Mouse (Mus musculus): ENCODE results near the gene Ccpg1os.

Ccpg1os gene

GRCm38 (mm10) chr9:72958521-72959450 lies 26.4 kb downstream of the Ccpg1os start, which contains the start of the genes Dyx1c1 and Gm44503:
Dyx1c1 (plus strand) TSS chr9:72958785.
Gm44503 (plus strand) TSS chr9:72958852.
- no peak for TF ChIP-seq GATA4 (IDR thresholded peaks at IDR 0.05; ENCODE audit: insufficient replicate concordance, low read length)

- TF ChIP-seq GATA4 (IDR thresholded peaks at IDR 0.05; ENCODE audit: insufficient replicate concordance, low read length): no peak
These were observed 29.6 kb downstream of the Ccpg1os start for GRCm38 (mm10) chr9:72955546-72955945.

- TF ChIP-seq GATA4 (IDR thresholded peaks at IDR 0.05; ENCODE audit: insufficient replicate concordance, low read length): no peak
These were observed 30.4 kb downstream of the Ccpg1os start for GRCm38 (mm10) chr9:72954746-72955145.

GRCm38 (mm10) chr9:72949572-72949971 lies 35.6 kb downstream of the Ccpg1os start:
- no peak for TF ChIP-seq GATA4 (IDR thresholded peaks at IDR 0.05; ENCODE audit: insufficient replicate concordance, low read length)

- no peak for TF ChIP-seq GATA4 (IDR thresholded peaks at IDR 0.05; ENCODE audit: insufficient replicate concordance, low read length)
These were observed 38.2 kb downstream of the Ccpg1os start for GRCm38 (mm10) chr9:72947010-72947409.

- TF ChIP-seq GATA4 (IDR thresholded peaks at IDR 0.05; ENCODE audit: insufficient replicate concordance, low read length): no peak
These were observed 40.9 kb downstream of the Ccpg1os start for GRCm38 (mm10) chr9:72944286-72944685.

GRCm38 (mm10) chr9:72943424-72943823 lies 41.8 kb downstream of the Ccpg1os start:
- TF ChIP-seq GATA4 (IDR thresholded peaks at IDR 0.05; ENCODE audit: insufficient replicate concordance, low read length): no peak

GRCm38 (mm10) chr9:72936301-72936700 lies 48.9 kb downstream of the Ccpg1os start:
- TF ChIP-seq GATA4 (IDR thresholded peaks at IDR 0.05; ENCODE audit: insufficient replicate concordance, low read length): no peak

GRCm38 (mm10) chr9:72935309-72935708 lies 49.9 kb downstream of the Ccpg1os start:
- no peak for TF ChIP-seq GATA4 (IDR thresholded peaks at IDR 0.05; ENCODE audit: insufficient replicate concordance, low read length)

- no peak for TF ChIP-seq GATA4 (IDR thresholded peaks at IDR 0.05; ENCODE audit: insufficient replicate concordance, low read length)
These were observed 53.9 kb downstream of the Ccpg1os start for GRCm38 (mm10) chr9:72931166-72931790.
